Mouse (Mus musculus) central nervous system, embryonic 11.5 days (tissue): ENCODE measurements around the gene Pnpt1. TPM values are rescaled to one million over a fixed set of nuclear protein-coding genes. Genes with fewer than 3 reads are reported as not detected.

Experiments used
- polyA plus RNA-seq: library from polyadenylated mRNA; depleted of rRNA; stranded (reverse); fragments of >200 nt; gene quantifications from 2 replicates; pipeline ENCODE4 v1.2.3, GENCODE M21; 2012; rRNA removed

The Pnpt1 gene
- polyA plus RNA-seq = 25.0 and 37.2 TPM in 2 replicates

GRCm38 (mm10) chr11:29130385-29131355 is at the start of gene Pnpt1:
Gene Pnpt1, plus strand, starts transcription at chr11:29130744.

DNA sequence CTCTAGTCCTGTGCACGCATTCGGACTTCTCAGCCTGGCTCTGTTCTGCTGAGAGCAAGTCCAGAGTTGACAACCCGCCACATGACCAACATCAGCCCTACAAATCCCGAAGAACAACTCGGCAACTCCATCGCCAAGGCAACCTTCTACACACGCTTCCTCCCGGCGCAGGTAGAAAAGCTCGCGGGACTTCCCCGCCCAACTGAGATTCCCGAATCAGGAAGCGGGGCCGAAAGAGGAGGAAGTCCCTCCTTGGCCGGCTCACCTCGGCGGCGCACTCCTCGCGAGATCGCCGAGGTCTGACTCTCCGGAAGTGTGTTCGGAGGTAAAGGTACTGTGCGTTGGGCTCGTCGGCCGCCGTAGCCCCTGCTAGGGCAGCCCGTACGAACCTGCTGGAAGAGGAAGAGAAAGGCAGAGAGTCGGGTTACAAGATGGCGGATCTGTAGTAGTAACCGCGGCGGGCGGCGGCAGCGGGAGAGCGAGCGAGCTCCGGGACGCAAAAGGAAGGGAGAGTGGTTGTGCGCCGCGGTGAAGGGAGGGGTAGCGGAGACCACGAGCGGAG is 42.1 kb downstream of the Pnpt1 start, which contains the start of gene Ppp4r3b:
Gene Ppp4r3b (plus strand): TSS at position 328 of the 562 bp plus-strand sequence.

Other genes with a start within 250 kb of the Pnpt1 start
- gene Ppp4r3b, start 42.1 kb downstream of the Pnpt1 start, polyA plus RNA-seq = 35.6 and 49.5 TPM in 2 replicates
- gene Cfap36, start 116.7 kb downstream of the Pnpt1 start, polyA plus RNA-seq = 35.9 and 67.5 TPM in 2 replicates
- 16.9 and 24.1 TPM in 2 replicates for gene Ccdc88a, start 242.9 kb downstream of the Pnpt1 start, polyA plus RNA-seq